Mouse (Mus musculus): Measurements from ENCODE around the gene Ccdc170. TPM values are rescaled to one million over a fixed set of nuclear protein-coding genes. Genes with fewer than 3 reads are reported as not detected.

Gene Ccdc170
- total RNA-seq, 2 experiments from 2014 or later, result 0.25 to 0.46 TPM

DNA sequence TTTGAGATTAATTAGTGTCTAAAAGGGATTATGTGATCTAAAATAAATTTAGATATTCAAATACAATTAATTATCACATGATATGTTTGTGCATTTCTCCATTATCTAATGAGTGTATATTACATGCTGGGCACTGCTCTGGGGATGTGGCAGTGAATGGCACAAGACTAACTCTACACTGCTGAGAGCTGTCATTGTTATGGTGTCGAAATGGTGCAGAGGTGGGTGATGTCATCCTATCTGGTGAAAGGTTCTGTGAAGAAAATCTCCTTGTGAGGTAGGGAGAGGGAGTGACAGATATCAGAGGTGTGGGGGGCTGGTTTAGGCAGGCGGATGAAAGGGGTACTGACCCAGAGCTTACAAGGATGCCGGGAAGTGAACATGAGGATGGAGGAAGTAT, 37.3 kb downstream of the Ccdc170 start:
- intact Hi-C loops (cut with DNase I), result no loop called here

DNA sequence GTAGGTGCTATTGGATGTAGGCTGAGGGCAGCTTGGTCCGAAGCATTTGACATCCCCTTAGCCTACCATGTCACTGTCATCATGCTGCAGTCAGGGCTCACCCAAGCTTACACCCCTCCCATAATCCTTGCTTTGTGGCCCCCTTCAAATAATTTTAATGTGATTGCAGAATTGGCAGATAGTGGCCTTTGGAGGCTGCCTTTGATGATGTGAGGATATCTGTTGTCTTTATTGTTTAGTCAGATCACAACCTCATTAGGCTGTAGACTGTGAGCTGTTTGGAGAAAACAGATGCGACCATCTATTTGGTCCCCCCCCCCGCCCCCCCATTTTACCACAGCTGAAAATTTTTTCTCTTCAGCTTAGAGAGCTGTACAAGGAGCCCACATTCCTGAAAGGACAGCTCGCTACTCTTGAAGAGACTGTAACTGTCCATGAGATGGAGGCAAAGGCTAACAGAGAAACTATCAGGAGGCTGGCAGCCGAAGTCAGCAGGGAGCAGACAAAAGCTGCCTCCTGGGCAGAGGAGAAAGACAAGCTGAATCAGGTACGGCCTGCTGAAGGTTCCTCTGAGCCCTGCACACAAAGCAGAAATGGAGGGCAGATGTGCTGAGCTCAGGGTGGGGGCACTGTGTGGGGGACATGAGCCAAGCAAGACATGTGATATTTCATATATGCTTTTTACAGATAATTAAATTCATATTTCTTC, 38.2 kb downstream of the Ccdc170 start:
- intact Hi-C loops (cut with DNase I), result no loop called here
- no peak for DNase-seq (ENCODE audit: low spot score in 2 of 2)

More for the DNA sequence above, 37.3 kb downstream of the Ccdc170 start:
- DNase-seq (ENCODE audit: low spot score in 2 of 2), result no peak

DNA sequence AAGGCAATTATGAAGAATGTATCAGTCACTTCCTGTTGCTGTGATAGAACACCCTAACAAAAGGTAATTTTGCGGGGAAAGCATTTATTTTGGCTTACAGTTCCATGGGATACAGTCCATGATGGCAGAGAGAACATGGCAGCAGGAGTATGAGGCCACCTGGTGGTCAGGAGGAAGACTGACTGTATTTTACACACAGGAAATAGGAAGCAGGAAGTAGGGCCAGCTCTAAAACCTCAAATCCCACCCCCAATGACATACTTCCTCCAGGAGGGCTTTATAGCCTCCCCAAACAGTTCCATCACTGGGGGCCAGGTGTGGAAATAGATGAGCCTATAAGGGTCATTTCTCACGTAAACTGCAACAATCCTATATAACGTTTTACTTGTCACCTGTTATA, 39.8 kb downstream of the Ccdc170 start:
- intact Hi-C loops (cut with DNase I), result no loop called here
- DNase-seq (ENCODE audit: low spot score in 2 of 2), result no peak

DNA sequence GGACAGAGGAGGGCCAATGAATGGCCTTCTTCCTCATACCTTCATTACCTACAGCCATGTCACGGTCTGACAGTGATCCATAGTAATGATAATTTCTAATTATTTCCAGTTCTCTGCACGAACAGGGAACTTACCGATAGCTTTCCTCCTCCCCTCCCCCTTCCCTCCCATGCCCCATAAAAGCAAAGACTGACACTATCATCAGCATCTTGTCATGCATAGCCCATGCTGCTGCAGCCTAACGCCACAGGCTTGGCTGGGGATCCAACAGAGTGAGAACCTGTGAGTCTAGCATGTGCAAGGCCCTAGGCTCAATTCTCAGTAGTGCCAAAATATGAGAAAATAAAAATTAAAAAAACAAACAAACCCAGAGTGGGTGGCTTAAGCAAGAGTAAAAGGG, 40.8 kb downstream of the Ccdc170 start:
- intact Hi-C loops (cut with DNase I), result no loop called here
- no peak for DNase-seq (ENCODE audit: low spot score in 2 of 2)

DNA sequence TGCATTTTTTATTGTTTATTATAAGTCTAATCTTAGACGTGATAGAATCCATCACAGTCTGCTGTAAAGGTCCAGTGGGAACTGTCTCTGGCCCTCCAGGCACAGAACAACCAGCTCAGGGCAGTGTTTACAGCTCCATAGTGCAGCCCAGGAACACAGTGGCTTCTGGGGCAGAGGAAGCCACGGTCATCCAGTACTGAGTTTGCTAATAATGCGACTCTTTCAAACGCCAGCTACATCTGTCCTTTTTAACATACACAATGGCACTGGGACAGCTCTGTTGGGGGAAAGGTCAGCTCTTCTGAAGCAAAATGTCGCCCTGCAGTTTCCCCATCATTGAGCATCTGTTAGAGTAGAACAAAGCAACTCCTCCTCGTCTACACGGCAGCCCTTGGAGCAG, 45.7 kb downstream of the Ccdc170 start:
- DNase-seq (ENCODE audit: low spot score in 2 of 2), result no peak
- intact Hi-C loops (cut with DNase I), result no loop called here

DNA sequence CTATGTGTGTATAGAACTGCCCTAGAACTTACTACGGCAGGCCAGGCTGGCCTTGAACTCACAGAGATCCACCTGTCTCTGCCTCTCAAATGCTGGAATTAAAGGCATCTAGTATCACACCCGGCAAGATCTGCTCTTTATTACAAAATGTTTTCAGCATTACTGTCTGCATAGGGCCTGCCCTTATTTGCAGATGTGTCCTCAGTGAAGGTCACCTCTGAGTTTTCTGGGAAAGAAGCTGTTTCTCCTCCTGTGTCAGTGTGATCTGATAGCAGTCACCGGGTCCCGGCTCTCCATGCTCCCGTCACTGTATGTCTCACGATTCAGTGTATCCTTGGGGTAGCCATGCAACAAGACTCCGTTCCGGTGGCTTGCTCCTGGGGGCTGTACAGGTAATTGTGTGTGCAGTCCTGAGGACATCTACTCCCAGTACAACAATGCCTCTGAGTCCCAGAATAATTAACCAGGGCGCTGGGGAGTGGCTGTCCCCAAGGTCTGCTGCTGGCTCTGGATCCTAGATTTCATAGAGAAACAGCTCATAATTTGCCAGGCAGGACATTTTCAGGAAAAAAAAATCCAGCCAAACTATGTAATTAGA, 48.4 kb downstream of the Ccdc170 start:
- intact Hi-C loops (cut with DNase I), result no loop called here
- no peak for DNase-seq (ENCODE audit: low spot score in 2 of 2)

DNA sequence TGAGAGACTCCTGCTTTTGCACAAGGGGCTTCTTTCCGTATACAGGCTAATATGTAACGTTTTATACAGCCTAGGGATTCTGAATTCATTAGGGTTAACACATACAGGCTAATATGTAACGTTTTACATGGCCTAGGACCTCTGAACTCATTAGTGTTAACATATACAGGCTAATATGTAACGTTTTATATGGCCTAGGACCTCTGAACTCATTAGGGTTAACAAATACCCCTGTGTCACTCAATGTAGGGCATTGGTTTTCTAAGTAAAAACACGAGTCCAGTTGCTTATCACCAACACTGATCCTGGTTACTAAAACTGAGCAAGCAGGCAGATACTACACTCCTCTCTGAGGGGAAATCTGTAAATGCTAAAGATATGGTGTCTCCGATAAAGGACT, 49.6 kb downstream of the Ccdc170 start:
- DNase-seq (ENCODE audit: low spot score in 2 of 2), result no peak
- intact Hi-C loops (cut with DNase I), result no loop called here

DNA sequence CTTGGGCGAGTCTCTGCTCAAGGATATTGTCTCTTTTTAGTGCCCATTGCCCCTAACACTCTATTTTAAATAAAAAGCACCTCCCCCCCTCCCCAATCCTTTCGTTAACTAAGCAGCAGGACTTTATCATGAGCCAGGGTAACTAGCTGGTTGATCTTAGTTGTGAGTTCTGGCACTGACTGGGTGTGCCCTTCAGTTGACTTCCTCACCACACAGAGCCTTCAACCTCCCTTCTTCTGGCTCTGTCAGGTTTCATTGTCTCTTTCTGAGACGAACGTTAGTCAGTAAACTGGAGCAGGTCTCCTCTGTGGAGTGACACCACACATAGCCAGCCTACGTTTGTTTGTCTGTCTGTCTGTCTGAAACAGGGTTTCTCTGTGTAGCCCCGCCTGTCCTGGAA, 50.4 kb downstream of the Ccdc170 start:
- DNase-seq (ENCODE audit: low spot score in 2 of 2), result no peak
- intact Hi-C loops (cut with DNase I), result no loop called here

DNA sequence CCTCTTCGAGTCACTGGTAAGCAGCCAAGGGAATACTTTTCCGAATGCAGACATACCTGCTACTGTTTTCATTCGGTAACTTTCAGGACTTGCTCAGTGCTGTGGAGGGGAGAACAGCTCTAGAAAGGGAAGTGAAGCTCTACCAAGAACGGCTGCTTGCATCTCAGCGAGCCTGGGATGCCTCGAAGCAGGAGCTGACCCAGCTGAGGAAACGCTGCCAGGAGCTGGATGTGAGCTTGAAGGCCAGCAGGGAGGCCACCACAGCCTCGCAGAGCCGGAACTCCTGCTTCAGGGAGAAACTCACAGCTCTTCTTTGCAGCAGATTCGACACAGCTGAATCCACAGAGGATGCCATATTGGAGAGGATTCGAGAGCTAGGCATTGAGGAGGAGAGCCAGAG, 51.6 kb downstream of the Ccdc170 start:
- no peak for DNase-seq (ENCODE audit: low spot score in 2 of 2)
- intact Hi-C loops (cut with DNase I), result no loop called here

DNA sequence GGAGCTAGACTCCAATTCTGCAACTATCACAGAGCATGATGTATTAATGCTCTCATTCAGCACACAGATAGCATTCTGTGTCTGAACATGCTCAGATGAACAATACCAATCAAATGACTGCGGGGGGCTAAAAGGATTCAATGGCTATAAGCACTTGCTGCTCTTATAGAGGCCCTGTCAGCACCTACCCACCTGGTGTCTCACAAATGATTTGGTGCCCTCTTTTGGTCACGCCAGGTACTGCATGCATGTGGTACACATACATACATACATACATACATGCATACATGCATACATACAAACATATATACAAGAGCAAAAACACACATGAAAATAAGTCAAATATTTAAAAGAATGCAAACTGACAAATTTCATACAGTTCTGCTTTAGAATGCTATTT, 63.2 kb downstream of the Ccdc170 start:
- intact Hi-C loops (cut with DNase I), result no loop called here

DNA sequence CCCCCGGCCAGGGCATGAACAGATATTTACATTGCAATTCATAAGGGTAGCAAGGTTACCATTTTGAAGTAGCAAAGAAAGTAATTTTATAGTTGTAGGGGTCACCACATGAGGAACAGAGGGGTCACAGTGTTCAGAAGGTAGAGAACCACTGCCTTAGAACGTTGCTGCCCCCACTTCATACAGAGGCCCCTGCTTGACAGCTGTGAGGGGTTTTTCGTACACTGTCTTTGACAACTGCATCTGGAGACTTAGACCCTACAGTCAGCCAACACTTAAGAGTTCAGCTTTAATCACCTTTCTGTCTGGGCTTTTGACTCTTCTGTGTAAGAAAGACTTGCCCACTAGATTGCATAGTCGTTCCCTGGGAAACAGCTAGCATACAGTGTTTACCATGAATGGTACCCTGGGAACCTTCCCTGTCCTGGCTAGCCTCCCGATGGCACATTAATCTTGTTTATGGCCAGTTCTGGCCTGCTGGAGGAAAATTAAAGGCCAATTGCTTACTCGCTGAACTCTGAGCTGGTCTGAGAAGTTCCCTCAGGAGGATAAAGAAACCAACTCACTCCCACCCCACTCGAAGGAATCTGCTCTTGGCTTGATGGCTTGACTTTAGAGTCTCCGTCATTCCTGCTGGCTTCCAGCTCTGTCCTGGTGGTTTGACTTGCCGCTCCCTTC, 71.3 kb downstream of the Ccdc170 start:
- intact Hi-C loops (cut with DNase I), result no loop called here

More for the DNA sequence above, 63.2 kb downstream of the Ccdc170 start:
- no peak for DNase-seq (ENCODE audit: low spot score in 2 of 2)

DNA sequence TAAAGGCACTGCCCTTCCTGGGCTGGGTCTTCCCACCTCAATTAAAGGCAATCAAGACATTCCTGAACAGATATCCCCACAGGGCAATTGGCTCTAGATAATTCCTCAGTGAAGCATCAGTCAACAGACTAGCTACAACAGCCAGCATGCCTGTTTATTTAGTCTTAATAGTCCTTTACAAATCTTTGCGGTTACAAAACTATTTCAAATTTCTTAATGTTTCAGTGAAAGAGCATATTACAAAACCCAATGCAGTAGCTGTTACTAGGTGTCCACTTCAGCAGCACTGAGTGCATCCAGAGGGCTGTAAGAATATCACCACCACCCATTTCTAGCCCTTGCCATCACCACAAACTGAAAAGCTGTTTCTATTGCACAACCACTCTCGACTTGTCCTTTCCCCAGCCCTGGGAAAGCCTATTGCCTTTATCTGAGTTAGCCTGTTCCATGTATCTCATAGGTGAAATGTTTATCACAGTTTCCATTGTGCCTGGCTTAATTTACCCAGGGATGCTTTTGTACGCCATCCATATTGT, 74.6 kb downstream of the Ccdc170 start:
- intact Hi-C loops (cut with DNase I), result no loop called here

More for the DNA sequence above, 71.3 kb downstream of the Ccdc170 start:
- DNase-seq (ENCODE audit: low spot score in 2 of 2), result no peak

DNA sequence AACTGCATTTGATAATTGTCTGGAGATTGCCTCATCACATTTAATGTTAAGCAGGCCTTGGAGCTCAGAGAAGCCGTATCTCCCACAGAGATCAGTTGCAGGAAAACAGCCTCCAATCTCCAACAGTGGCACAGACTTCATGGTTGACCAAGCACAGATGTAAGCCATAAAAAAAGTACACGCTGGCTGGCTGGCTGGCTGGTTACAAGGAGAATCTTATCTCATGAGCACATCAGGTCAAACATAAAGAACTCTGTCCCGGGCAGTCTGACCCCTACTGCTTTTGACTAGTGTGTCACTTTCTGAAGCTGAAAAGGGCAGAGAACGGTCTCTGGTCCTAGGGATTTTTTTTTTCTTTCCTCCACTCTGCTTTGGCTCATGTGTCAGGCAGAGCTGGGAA, 76.8 kb downstream of the Ccdc170 start:
- intact Hi-C loops (cut with DNase I), result no loop called here
- no peak for DNase-seq (ENCODE audit: low spot score in 2 of 2)

More for the DNA sequence above, 74.6 kb downstream of the Ccdc170 start:
- DNase-seq (ENCODE audit: low spot score in 2 of 2), result no peak

DNA sequence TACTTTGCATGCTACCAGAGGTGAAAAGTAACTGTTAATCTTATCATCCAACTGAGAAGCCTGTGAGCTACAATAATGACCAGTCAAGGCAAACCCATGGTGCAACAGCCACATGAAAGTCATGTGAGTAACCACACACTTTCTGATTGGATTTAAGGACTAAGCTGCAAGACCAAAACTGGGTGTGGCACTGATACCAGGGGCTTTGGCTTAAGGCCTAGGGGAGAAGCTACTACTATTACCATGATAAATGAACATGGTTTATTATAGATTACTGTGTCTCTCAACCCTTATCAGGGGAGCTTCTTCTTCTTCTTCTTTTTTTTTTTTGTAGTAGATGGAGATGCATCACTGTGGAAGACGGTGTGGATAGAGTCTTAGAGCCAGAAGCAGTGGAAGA, 82.8 kb downstream of the Ccdc170 start:
- intact Hi-C loops (cut with DNase I), result no loop called here
- no peak for DNase-seq (ENCODE audit: low spot score in 2 of 2)

DNA sequence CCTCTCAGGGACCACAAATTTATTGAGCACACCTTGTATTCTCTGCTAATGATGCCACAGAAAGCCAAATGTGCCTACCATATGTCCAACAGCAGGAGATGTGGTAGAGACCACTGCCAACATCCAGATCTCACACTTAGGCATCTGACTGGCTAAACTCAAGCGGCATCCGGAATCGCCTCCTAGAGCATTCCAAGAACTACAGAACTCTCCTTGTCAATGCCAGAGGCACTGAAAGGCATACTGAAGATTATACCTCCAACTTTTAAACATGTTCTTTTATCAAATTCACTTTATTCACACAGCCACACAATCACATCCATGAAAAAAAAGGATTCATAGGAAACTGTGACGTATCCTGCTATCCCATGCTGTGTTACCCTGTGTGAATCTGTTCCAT, 88.5 kb downstream of the Ccdc170 start:
- no peak for DNase-seq (ENCODE audit: low spot score in 2 of 2)
- intact Hi-C loops (cut with DNase I), result no loop called here

DNA sequence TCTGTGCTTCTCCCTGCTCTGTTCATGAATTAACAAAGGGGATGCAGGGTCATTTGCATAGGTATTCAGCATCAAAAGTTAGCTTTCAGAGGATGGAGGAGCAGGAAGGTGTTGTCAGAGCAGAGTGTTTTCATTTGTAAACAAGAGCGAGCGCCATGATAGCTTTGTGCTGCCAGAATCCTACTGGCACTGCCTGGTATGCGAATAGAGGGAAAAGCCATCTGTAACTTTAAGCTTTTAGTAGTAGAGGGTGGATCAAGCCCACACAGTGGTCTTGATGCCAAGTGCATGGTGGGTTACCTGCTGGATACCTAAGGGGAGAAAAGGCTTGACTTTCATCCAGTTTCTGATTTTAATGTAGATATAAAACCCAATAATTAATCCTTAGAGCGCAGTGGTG, 89.0 kb downstream of the Ccdc170 start:
- no peak for DNase-seq (ENCODE audit: low spot score in 2 of 2)
- intact Hi-C loops (cut with DNase I), result no loop called here

DNA sequence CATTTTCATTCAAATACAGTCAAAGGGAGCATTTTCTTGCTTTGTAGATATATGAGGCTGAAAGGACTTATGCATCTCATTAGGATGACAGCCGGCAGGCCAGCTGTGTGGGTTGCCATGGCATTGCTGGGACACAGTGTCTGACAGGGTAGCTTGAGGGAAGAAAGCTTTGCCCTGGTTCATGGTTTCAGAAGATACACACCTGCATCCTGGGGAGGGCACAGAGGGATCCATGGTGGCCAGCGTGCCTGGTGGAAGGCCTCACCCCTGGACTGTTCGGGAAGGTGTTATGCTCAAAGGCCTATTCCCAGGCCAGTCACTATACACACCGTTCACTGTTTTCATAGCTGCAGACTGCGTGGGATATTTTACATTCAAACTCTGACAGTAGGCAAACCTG, 99.6 kb downstream of the Ccdc170 start:
- no peak for DNase-seq (ENCODE audit: low spot score in 2 of 2)
- intact Hi-C loops (cut with DNase I), result no loop called here

DNA sequence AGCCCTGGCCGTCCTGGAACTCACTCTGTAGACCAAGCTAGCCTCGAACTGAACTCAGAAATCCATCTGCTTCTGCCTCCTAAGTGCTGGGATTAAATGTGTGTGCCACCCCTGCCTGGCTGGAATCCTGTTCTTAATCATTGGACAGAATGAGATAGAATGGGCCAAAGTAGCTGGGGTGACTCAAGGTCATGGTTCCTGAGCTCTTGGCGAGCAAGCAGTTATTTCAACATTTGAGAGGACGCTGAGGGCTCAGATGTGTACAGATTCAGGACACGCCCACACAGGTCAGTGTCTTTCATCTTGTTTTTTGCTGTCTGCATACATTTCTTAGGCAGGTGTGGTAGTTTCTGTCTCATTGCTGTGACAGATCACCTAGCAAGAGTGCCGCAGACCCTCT, 104.4 kb downstream of the Ccdc170 start:
- intact Hi-C loops (cut with DNase I), result no loop called here

DNA sequence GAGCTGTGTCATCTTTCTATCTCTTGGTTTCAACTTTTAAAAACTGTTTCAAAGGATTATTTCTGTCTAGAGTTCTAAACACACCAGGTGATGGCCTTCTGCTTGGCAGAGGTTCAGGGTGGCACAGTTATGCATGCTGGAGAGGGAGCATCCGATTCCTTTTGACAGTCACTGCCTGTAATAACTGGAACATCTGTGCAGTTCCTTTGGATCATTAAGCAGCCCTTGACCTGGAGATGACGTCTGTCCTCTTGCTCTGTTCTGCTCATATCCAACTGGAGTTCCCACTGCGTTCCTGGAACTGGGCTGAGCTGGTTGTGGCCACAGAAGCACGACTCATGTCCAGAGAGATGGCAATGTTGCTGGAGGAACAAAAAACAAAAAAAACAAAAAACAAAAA, 107.3 kb downstream of the Ccdc170 start:
- intact Hi-C loops (cut with DNase I), result no loop called here
- DNase-seq (ENCODE audit: low spot score in 2 of 2), result no peak

More for the DNA sequence above, 104.4 kb downstream of the Ccdc170 start:
- DNase-seq (ENCODE audit: low spot score in 2 of 2), result no peak

DNA sequence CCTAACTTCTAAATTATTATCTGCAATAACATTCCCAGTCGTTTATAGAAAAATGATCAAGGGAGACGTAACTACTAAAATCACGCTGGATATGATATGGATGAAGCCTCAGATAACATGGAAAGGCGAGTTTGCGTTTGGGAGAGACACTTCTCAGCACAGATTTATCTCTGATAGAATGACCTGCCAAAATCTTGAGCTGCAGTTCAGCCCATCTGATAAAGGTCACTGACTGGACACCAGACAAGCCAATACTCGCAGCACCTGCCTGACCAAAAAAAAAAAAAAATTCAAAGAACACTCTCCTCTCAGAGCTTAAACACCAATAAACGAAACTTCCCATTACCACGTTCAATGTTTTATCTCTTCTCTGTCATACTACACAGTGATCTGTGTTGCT, 108.7 kb downstream of the Ccdc170 start:
- DNase-seq (ENCODE audit: low spot score in 2 of 2), result no peak
- intact Hi-C loops (cut with DNase I), result no loop called here

DNA sequence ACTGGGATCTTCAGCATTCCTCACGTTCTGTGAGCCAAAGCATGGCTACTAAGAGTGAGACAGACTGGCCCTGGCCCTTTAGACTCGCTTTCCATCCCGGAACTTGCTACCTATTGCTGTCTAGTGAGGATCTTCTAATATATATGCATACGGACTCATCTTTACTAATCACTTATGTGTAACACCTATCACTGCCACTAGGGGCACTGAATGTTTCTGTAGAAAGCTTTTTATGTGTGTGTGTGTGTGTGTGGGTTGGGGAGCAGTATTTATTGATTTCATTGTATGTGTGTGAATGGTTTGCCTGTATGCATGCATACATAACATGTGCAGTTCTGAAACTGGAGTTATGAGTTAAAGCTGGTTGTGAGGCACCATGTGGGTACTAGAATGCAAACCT, 111.5 kb downstream of the Ccdc170 start:
- intact Hi-C loops (cut with DNase I), result no loop called here
- DNase-seq (ENCODE audit: low spot score in 2 of 2), result no peak
